Mouse (Mus musculus) forebrain, embryonic 14.5 days (tissue): ENCODE results near the gene Ifna16. TPM values are rescaled to one million over a fixed set of nuclear protein-coding genes. Genes with fewer than 3 reads are reported as not detected.
A peak's percentile ranks its signal among the peaks of the same experiment; 100 is the strongest.

Experiments used
- ATAC-seq: fragments of 200-750 bp; cut with Nextera tagmentation; 2 replicates; pipeline ENCODE4 v1.8.0; 2017; ENCODE audit warnings: mild to moderate bottlenecking, moderate library complexity
- DNase-seq: peaks from one replicate; pipeline ENCODE4 v3.0.0-alpha.2; 2015; ENCODE audit warnings: low spot score
- H3K27ac ChIP-seq: fragments of 300-500 bp; sonication (generic); 2 replicates; pipeline ENCODE4 v1.5.1; 2014; ENCODE audit warnings: low read depth, mild to moderate bottlenecking, control low read depth, low read length, moderate library complexity
- H3K27me3 ChIP-seq: fragments of 300-500 bp; sonication (generic); replicated peaks from 2 replicates; pipeline ENCODE4 v1.6.1; 2014; ENCODE audit warnings: low read length, control low read depth, mixed read lengths; ENCODE audit not compliant: control insufficient read depth, insufficient read depth
- H3K36me3 ChIP-seq: fragments of 300-500 bp; sonication (generic); 2 replicates; pipeline ENCODE4 v1.6.1; 2014; ENCODE audit warnings: low read length, control low read depth; ENCODE audit not compliant: control insufficient read depth, insufficient read depth
- H3K4me1 ChIP-seq: fragments of 300-500 bp; sonication (generic); 2 replicates; pipeline ENCODE4 v1.6.1; 2014; ENCODE audit warnings: antibody characterized with exemption, low read length, control low read depth; ENCODE audit not compliant: control insufficient read depth, insufficient read depth
- H3K4me2 ChIP-seq: fragments of 300-500 bp; sonication (generic); 2 replicates; pipeline ENCODE4 v1.6.1; 2014; ENCODE audit warnings: mild to moderate bottlenecking, control low read depth, low read length
- H3K4me3 ChIP-seq: fragments of 300-500 bp; sonication (generic); 2 replicates; pipeline ENCODE4 v1.5.1; 2014; ENCODE audit warnings: low read depth, low read length, control low read depth
- H3K9ac ChIP-seq: fragments of 300-500 bp; sonication (generic); 2 replicates; pipeline ENCODE4 v1.6.1; 2014; ENCODE audit warnings: mild to moderate bottlenecking, low read length, control low read depth, moderate library complexity
- H3K9me3 ChIP-seq: fragments of 300-500 bp; sonication (generic); replicated peaks from 2 replicates; pipeline ENCODE4 v1.6.1; 2016; ENCODE audit warnings: low read length, control low read depth, mixed read lengths; ENCODE audit not compliant: control insufficient read depth
- WGBS: fragments of 180-500 bp; shearing (Covaris S2); extraction: QIAGEN DNeasy Blood & Tissue Kit; methylation state at CpG from one replicate; pipeline ENCODE4 v1.1.7; 2014; 5-methylcytosine and 5-hydroxymethylcytosine counted together
- polyA plus RNA-seq: library from polyadenylated mRNA; unstranded; fragments of >200 nt; fragmentation: Nextera tagmentation; extraction: Ambion mirVana; gene quantifications from 2 replicates; pipeline ENCODE4 v1.2.1, GENCODE M21; 2014

The Ifna16 gene
- not detected in 2 replicates for polyA plus RNA-seq

- Histone ChIP-seq H3K27ac (no peak within 1 kb of the TSS), H3K9ac (no peak within 1 kb of the TSS), H3K4me3 (no peak within 1 kb of the TSS), H3K36me3 (no peaks in the 10 kb centered on the region), H3K9me3 (no peaks in the 10 kb centered on the region), H3K4me1 (no peaks in the 10 kb centered on the region), H3K27me3 (no peaks in the 10 kb centered on the region), H3K4me2 (no peak within 1 kb of the TSS)
- 90% methylated on average over 1 of the region's 1 CpGs for WGBS
- ATAC-seq (no peak), DNase-seq (no peak)
These were observed at the start of gene Ifna16 for GRCm38 (mm10) chr4:88676824-88677223. Ifna16 (minus strand) TSS chr4:88676924.

GRCm38 (mm10) chr4:88723497-88724090, 46.9 kb upstream of the Ifna16 start:
- Histone ChIP-seq H3K9ac (no peak overlapping the region), H3K27me3 (no peaks in the 10 kb centered on the region), H3K9me3 (no peaks in the 10 kb centered on the region), H3K27ac (no peak overlapping the region), H3K36me3 (peaks cover 13% of the 10 kb centered on the region), H3K4me2 (no peak overlapping the region), H3K4me3 (no peak overlapping the region), H3K4me1 (peaks cover 19% of the 10 kb centered on the region)
- ATAC-seq (no peak), DNase-seq (no peak)
- WGBS = 76% methylated on average over 8 of the region's 8 CpGs

GRCm38 (mm10) chr4:88721791-88722721, 45.3 kb upstream of the Ifna16 start, which contains the start of the genes Gm26566 and Klhl9:
Gm26566 (plus strand) TSS chr4:88721805.
Klhl9 (minus strand) TSS chr4:88722465.
- H3K9me3 ChIP-seq = no peaks in the 10 kb centered on the region
- ATAC-seq (peak; percentile 96), DNase-seq (peak; percentile 98)
- H3K9ac ChIP-seq = peak within 1 kb of the TSS; percentile 99
- 1% methylated on average over 78 of the region's 82 CpGs for WGBS
- peak within 1 kb of the TSS; percentile 96 for H3K27ac ChIP-seq
- H3K4me3 ChIP-seq = peak within 1 kb of the TSS; percentile 92
- H3K4me1 ChIP-seq = peaks cover 26% of the 10 kb centered on the region
- H3K4me2 ChIP-seq = peak within 1 kb of the TSS; percentile 78
- peaks cover 19% of the 10 kb centered on the region for H3K36me3 ChIP-seq
- H3K27me3 ChIP-seq = no peaks in the 10 kb centered on the region

GRCm38 (mm10) chr4:88718715-88719114, 42.0 kb upstream of the Ifna16 start:
- H3K9ac ChIP-seq = peak overlapping the region; percentile 37
- H3K4me2 ChIP-seq = peak overlapping the region; percentile 56
- H3K27me3 ChIP-seq = no peaks in the 10 kb centered on the region
- no peak for ATAC-seq
- H3K36me3 ChIP-seq = peaks cover 31% of the 10 kb centered on the region
- peak overlapping the region; percentile 22 for H3K4me3 ChIP-seq
- no peak overlapping the region for H3K27ac ChIP-seq
- WGBS = 67% methylated on average over 1 of the region's 1 CpGs
- DNase-seq = no peak
- peaks cover 26% of the 10 kb centered on the region for H3K4me1 ChIP-seq
- H3K9me3 ChIP-seq = no peaks in the 10 kb centered on the region

GRCm38 (mm10) chr4:88715059-88715458, 38.3 kb upstream of the Ifna16 start:
- Histone ChIP-seq H3K27me3 (no peaks in the 10 kb centered on the region), H3K27ac (no peak overlapping the region), H3K9ac (no peak overlapping the region), H3K4me1 (peaks cover 14% of the 10 kb centered on the region), H3K4me2 (no peak overlapping the region), H3K4me3 (no peak overlapping the region), H3K36me3 (peaks cover 24% of the 10 kb centered on the region), H3K9me3 (no peaks in the 10 kb centered on the region)
- no peak for DNase-seq
- no peak for ATAC-seq

GRCm38 (mm10) chr4:88714281-88714680, 37.6 kb upstream of the Ifna16 start:
- 82% methylated on average over 1 of the region's 1 CpGs for WGBS
- H3K9ac ChIP-seq = no peak overlapping the region
- no peaks in the 10 kb centered on the region for H3K27me3 ChIP-seq
- ATAC-seq = no peak
- no peak overlapping the region for H3K4me3 ChIP-seq
- DNase-seq = no peak
- no peak overlapping the region for H3K27ac ChIP-seq
- peaks cover 11% of the 10 kb centered on the region for H3K4me1 ChIP-seq
- no peak overlapping the region for H3K4me2 ChIP-seq
- H3K9me3 ChIP-seq = no peaks in the 10 kb centered on the region
- H3K36me3 ChIP-seq = peaks cover 22% of the 10 kb centered on the region

GRCm38 (mm10) chr4:88707128-88707826, 30.6 kb upstream of the Ifna16 start:
- ATAC-seq = no peak
- H3K27me3 ChIP-seq = no peaks in the 10 kb centered on the region
- no peak overlapping the region for H3K4me3 ChIP-seq
- no peaks in the 10 kb centered on the region for H3K9me3 ChIP-seq
- H3K27ac ChIP-seq = no peak overlapping the region
- no peak for DNase-seq
- H3K36me3 ChIP-seq = no peaks in the 10 kb centered on the region
- no peak overlapping the region for H3K9ac ChIP-seq
- 96% methylated on average over 1 of the region's 1 CpGs for WGBS
- H3K4me1 ChIP-seq = no peaks in the 10 kb centered on the region
- no peak overlapping the region for H3K4me2 ChIP-seq

- DNase-seq (no peak), ATAC-seq (no peak)
- Histone ChIP-seq H3K27ac (no peak overlapping the region), H3K9ac (no peak overlapping the region), H3K4me2 (no peak overlapping the region), H3K4me1 (no peaks in the 10 kb centered on the region), H3K9me3 (no peaks in the 10 kb centered on the region), H3K27me3 (no peaks in the 10 kb centered on the region), H3K4me3 (no peak overlapping the region), H3K36me3 (no peaks in the 10 kb centered on the region)
- 56% methylated on average over 3 of the region's 3 CpGs for WGBS
These were observed 29.2 kb upstream of the Ifna16 start for GRCm38 (mm10) chr4:88705924-88706323.
